Mouse (Mus musculus) left cerebral cortex, postnatal 25 days (tissue): ENCODE measurements around the gene Men1. TPM values are rescaled to one million over a fixed set of nuclear protein-coding genes. Genes with fewer than 3 reads are reported as not detected.
A peak's percentile ranks its signal among the peaks of the same experiment; 100 is the strongest.

ENCODE experiments used
- DNase-seq, 2 experiments: peaks; one replicate each; pipeline ENCODE4 v3.0.0; 2022; ENCODE audit warnings: low spot score in 2 of 2, mixed read lengths in 1 of 2
- intact Hi-C: fragments of 180-260 bp; cut with DNase I; formaldehyde crosslinking; loops from one replicate; pipeline ENCODE4 v1.15.1; 2025
- microRNA-seq, 2 experiments: library from miRNA; unstranded; fragments of <30 nt; microRNA quantifications; one replicate each; pipeline ENCODE4 v1.2.0; 2022
- total RNA-seq, 2 experiments: library from RNA; stranded (reverse); gene quantifications; 2 replicates each; pipeline ENCODE4 v1.2.3; 2021

Gene Men1
- total RNA-seq, 2 experiments from 2014 or later: 69.7 to 70.0 TPM

GRCm38 (mm10) chr19:6383470-6383869, 48.7 kb downstream of the Men1 start:
- no peak for DNase-seq
- intact Hi-C loops: no loop called here

GRCm38 (mm10) chr19:6384128-6384527, 49.3 kb downstream of the Men1 start, which contains the start of gene Pygm:
Pygm (plus strand) TSS chr19:6384399.
- intact Hi-C loops: no loop called here
- peak; percentile 42 to 83 for DNase-seq

GRCm38 (mm10) chr19:6384954-6385353, 50.2 kb downstream of the Men1 start:
- intact Hi-C loops: no loop called here
- DNase-seq: no peak

- no peak for DNase-seq
- intact Hi-C loops: no loop called here
Measured at GRCm38 (mm10) chr19:6385419-6385818, 50.6 kb downstream of the Men1 start.

- intact Hi-C loops: no loop called here
Measured at GRCm38 (mm10) chr19:6385821-6386220, 51.0 kb downstream of the Men1 start.

GRCm38 (mm10) chr19:6386234-6386633, 51.5 kb downstream of the Men1 start:
- intact Hi-C loops: no loop called here
- DNase-seq: no peak

More at GRCm38 (mm10) chr19:6385821-6386220, 51.0 kb downstream of the Men1 start:
- no peak for DNase-seq

- intact Hi-C loops: no loop called here
- no peak for DNase-seq
Measured at GRCm38 (mm10) chr19:6388006-6388405, 53.2 kb downstream of the Men1 start.

- DNase-seq: no peak
- intact Hi-C loops: no loop called here
Measured at GRCm38 (mm10) chr19:6389803-6390202, 55.0 kb downstream of the Men1 start.

GRCm38 (mm10) chr19:6390251-6390650, 55.5 kb downstream of the Men1 start:
- no peak for DNase-seq
- intact Hi-C loops: no loop called here

Small RNA genes lying within 50 kb of the gene (microRNA-seq; reads per million reads assigned to microRNA genes)
- gene Mir6989: 3.2 to 5.0 reads per million in 2 experiments

Other genes with a start within 250 kb of the Men1 start
- gene Cdca5, start 250.0 kb upstream of the Men1 start, total RNA-seq: under 1 TPM; 0.18 to 0.34 TPM
- not detected for gene AC131692.1, start 240.6 kb upstream of the Men1 start, total RNA-seq
- gene Naaladl1, start 229.2 kb upstream of the Men1 start, total RNA-seq: under 1 TPM in 1 of 2 experiments, not detected in 1; 0.21 TPM
- 10 to 100 TPM; 23.7 to 25.0 TPM for gene Sac3d1, start 216.3 kb upstream of the Men1 start, total RNA-seq
- 10 to 100 TPM; 36.2 to 43.6 TPM for gene Snx15, start 206.7 kb upstream of the Men1 start, total RNA-seq
- under 1 TPM in 1 of 2 experiments, not detected in 1; 0.71 TPM for gene Batf2, start 194.0 kb upstream of the Men1 start, total RNA-seq
- 10 to 100 TPM; 71.5 to 76.8 TPM for gene Arl2, start 193.4 kb upstream of the Men1 start, total RNA-seq
- under 1 TPM in 1 of 2 experiments, not detected in 1; 0.53 TPM for gene Majin, start 150.6 kb upstream of the Men1 start, total RNA-seq
- not detected for gene Gpha2, start 108.6 kb upstream of the Men1 start, total RNA-seq
- 100 to 1,000 TPM; 153 to 165 TPM for gene Ppp2r5b, start 99.1 kb upstream of the Men1 start, total RNA-seq
- gene Atg2a, start 93.3 kb upstream of the Men1 start, total RNA-seq: 10 to 100 TPM; 33.1 to 35.6 TPM
- 10 to 100 TPM; 35.9 to 40.3 TPM for gene Ehd1, start 58.3 kb upstream of the Men1 start, total RNA-seq
- gene Cdc42bpg, start 28.5 kb upstream of the Men1 start, total RNA-seq: 1 to 10 TPM; 2.7 to 2.9 TPM
- gene Map4k2, start 6.2 kb downstream of the Men1 start, total RNA-seq: 10 to 100 TPM; 83.3 to 92.3 TPM
- gene Sf1, start 28.7 kb downstream of the Men1 start, total RNA-seq: 100 to 1,000 TPM; 180 to 195 TPM
- gene Pygm, start 49.4 kb downstream of the Men1 start, total RNA-seq: 10 to 100 TPM; 26.8 to 35.5 TPM
- gene Rasgrp2, start 64.4 kb downstream of the Men1 start, total RNA-seq: 10 to 100 TPM; 49.8 to 86.4 TPM
- gene Nrxn2, start 83.8 kb downstream of the Men1 start, total RNA-seq: 100 to 1,000 TPM; 627 to 654 TPM
- gene Slc22a12, start 208.1 kb downstream of the Men1 start, total RNA-seq: under 1 TPM; 0.18 to 0.21 TPM